Mouse (Mus musculus): ENCODE results near the gene Dgkb. TPM values are rescaled to one million over a fixed set of nuclear protein-coding genes. Genes with fewer than 3 reads are reported as not detected.
A peak's percentile ranks its signal among the peaks of the same experiment; 100 is the strongest.

The Dgkb gene
- polyA plus RNA-seq, 1 experiment from 2014 or later: 4.1 TPM

DNA sequence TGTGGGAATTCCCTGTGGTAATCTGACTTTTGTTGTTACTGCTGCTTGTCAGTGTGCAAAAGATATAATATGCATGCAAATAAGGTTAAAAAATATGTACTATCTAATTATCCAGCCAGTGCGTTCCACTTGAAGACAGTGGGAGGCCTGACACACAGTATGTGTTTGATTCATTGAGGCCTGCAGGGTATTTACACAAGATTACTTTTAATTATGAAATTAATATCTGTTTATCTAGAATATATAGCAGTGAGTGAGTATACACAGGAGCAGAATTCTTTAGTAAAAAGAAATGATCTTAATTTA is 618.6 kb downstream of the Dgkb start:
- 31% methylated on average over 1 of the region's 1 CpGs for WGBS

GRCm38 (mm10) chr12:38450323-38451087 is 633.0 kb downstream of the Dgkb start:
- no peaks in the 10 kb centered on the region for H3K36me3 ChIP-seq (ENCODE audit: control insufficient read depth, insufficient read depth, low read length)
- no peak overlapping the region for H3K4me2 ChIP-seq (ENCODE audit: low read length)
- ATAC-seq (peak; percentile 84), DNase-seq (ENCODE audit: low spot score) (peak; percentile 92)
- H3K9me3 ChIP-seq (replicated peaks; ENCODE audit: control insufficient read depth, low read length): no peaks in the 10 kb centered on the region
- H3K27ac ChIP-seq (ENCODE audit: low read depth, low read length): no peak overlapping the region; the same call in 1 of the 2 replicates
- no peak overlapping the region for H3K9ac ChIP-seq (ENCODE audit: low read length)
- no peak overlapping the region for H3K4me3 ChIP-seq (ENCODE audit: low read depth, low read length)
- peaks cover 3% of the 10 kb centered on the region; the same call in 1 of the 2 replicates for H3K4me1 ChIP-seq (ENCODE audit: control insufficient read depth, insufficient read depth, low read length)
- H3K27me3 ChIP-seq (replicated peaks; ENCODE audit: control insufficient read depth, insufficient read depth, low read length): no peaks in the 10 kb centered on the region
- 5% methylated on average over 7 of the region's 7 CpGs for WGBS

More for the DNA sequence above, 618.6 kb downstream of the Dgkb start:
- Histone ChIP-seq H3K4me3 (ENCODE audit: low read depth, low read length) (no peak overlapping the region), H3K36me3 (ENCODE audit: control insufficient read depth, insufficient read depth, low read length) (no peaks in the 10 kb centered on the region), H3K9me3 (replicated peaks; ENCODE audit: control insufficient read depth, low read length) (no peaks in the 10 kb centered on the region), H3K9ac (ENCODE audit: low read length) (no peak overlapping the region), H3K27me3 (replicated peaks; ENCODE audit: control insufficient read depth, insufficient read depth, low read length) (no peaks in the 10 kb centered on the region), H3K27ac (ENCODE audit: low read depth, low read length) (no peak overlapping the region), H3K4me1 (ENCODE audit: control insufficient read depth, insufficient read depth, low read length) (peaks cover 4% of the 10 kb centered on the region; the same call in 1 of the 2 replicates), H3K4me2 (ENCODE audit: low read length) (no peak overlapping the region)
- DNase-seq (ENCODE audit: low spot score) (no peak), ATAC-seq (peak; percentile 82)

DNA sequence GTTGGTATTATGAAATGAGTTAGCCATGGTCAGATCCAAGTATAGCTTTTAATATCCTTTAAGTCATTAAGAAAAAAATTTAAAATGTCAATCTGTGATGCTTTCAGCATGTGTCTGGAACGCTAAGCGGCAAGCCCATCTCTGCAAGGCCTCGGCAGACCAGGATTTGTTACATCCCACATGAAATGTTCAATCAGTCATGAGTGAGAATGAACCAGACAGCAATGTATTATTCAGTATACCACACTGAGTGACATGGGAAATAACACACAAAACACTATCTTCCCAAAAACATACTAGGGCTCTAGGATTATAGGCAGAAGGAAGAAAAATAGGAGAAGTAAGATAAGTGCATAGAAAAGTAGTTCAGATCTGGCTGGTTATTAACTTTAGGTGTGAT is 634.2 kb downstream of the Dgkb start:
- Histone ChIP-seq H3K27me3 (replicated peaks; ENCODE audit: control insufficient read depth, insufficient read depth, low read length) (no peaks in the 10 kb centered on the region), H3K9ac (ENCODE audit: low read length) (no peak overlapping the region), H3K27ac (ENCODE audit: low read depth, low read length) (no peak overlapping the region), H3K4me1 (ENCODE audit: control insufficient read depth, insufficient read depth, low read length) (peaks cover 3% of the 10 kb centered on the region; the same call in 1 of the 2 replicates), H3K36me3 (ENCODE audit: control insufficient read depth, insufficient read depth, low read length) (no peaks in the 10 kb centered on the region), H3K4me3 (ENCODE audit: low read depth, low read length) (no peak overlapping the region), H3K4me2 (ENCODE audit: low read length) (no peak overlapping the region), H3K9me3 (replicated peaks; ENCODE audit: control insufficient read depth, low read length) (no peaks in the 10 kb centered on the region)
- DNase-seq (ENCODE audit: low spot score) (no peak), ATAC-seq (no peak)
- 60% methylated on average over 3 of the region's 3 CpGs for WGBS

- Histone ChIP-seq H3K4me3 (ENCODE audit: low read depth, low read length) (no peak overlapping the region), H3K36me3 (ENCODE audit: control insufficient read depth, insufficient read depth, low read length) (no peaks in the 10 kb centered on the region), H3K27ac (ENCODE audit: low read depth, low read length) (no peak overlapping the region), H3K4me2 (ENCODE audit: low read length) (no peak overlapping the region), H3K9me3 (replicated peaks; ENCODE audit: control insufficient read depth, low read length) (no peaks in the 10 kb centered on the region), H3K27me3 (replicated peaks; ENCODE audit: control insufficient read depth, insufficient read depth, low read length) (no peaks in the 10 kb centered on the region), H3K9ac (ENCODE audit: low read length) (no peak overlapping the region), H3K4me1 (ENCODE audit: control insufficient read depth, insufficient read depth, low read length) (no peaks in the 10 kb centered on the region)
- ATAC-seq (no peak), DNase-seq (ENCODE audit: low spot score) (no peak)
These were observed 650.7 kb downstream of the Dgkb start for GRCm38 (mm10) chr12:38468191-38468590.

- ATAC-seq (no peak), DNase-seq (ENCODE audit: low spot score) (no peak)
These were observed 651.1 kb downstream of the Dgkb start for GRCm38 (mm10) chr12:38468605-38469004.

DNA sequence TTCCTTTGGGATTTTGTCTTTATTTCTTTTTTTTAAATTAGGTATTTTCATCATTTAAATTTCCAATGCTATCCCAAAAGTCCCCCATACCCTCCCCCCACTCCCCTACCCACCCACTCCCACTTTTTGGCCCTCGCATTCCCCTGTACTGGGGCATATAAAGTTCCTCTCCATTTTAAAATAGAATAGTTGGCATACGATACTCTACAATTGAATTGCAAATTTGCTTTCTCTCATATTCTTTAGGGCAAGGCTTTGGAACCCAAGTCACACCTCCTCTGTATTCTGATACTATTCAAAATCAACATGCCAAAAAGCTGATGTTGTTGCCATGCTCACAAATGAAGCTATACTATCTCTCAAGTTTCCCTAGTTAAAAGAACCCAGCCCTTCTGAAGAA is 679.7 kb downstream of the Dgkb start:
- Histone ChIP-seq H3K4me1 (ENCODE audit: control insufficient read depth, insufficient read depth, low read length) (0 out of 2 replicates have a peak, but pooled peaks cover 5% of the 10 kb centered on the region), H3K9ac (ENCODE audit: low read length) (no peak overlapping the region), H3K9me3 (replicated peaks; ENCODE audit: control insufficient read depth, low read length) (0 out of 2 replicates have a peak, but pooled peaks cover 3% of the 10 kb centered on the region), H3K4me3 (ENCODE audit: low read depth, low read length) (no peak overlapping the region), H3K4me2 (ENCODE audit: low read length) (no peak overlapping the region), H3K27ac (ENCODE audit: low read depth, low read length) (no peak overlapping the region), H3K27me3 (replicated peaks; ENCODE audit: control insufficient read depth, insufficient read depth, low read length) (no peaks in the 10 kb centered on the region), H3K36me3 (ENCODE audit: control insufficient read depth, insufficient read depth, low read length) (no peaks in the 10 kb centered on the region)
- DNase-seq (ENCODE audit: low spot score) (no peak), ATAC-seq (no peak)
- WGBS: 21% methylated on average over 2 of the region's 2 CpGs

More at GRCm38 (mm10) chr12:38468605-38469004, 651.1 kb downstream of the Dgkb start:
- H3K36me3 ChIP-seq (ENCODE audit: control insufficient read depth, insufficient read depth, low read length): no peaks in the 10 kb centered on the region
- H3K4me2 ChIP-seq (ENCODE audit: low read length): no peak overlapping the region
- no peaks in the 10 kb centered on the region for H3K9me3 ChIP-seq (replicated peaks; ENCODE audit: control insufficient read depth, low read length)
- H3K4me1 ChIP-seq (ENCODE audit: control insufficient read depth, insufficient read depth, low read length): no peaks in the 10 kb centered on the region
- H3K4me3 ChIP-seq (ENCODE audit: low read depth, low read length): no peak overlapping the region
- no peaks in the 10 kb centered on the region for H3K27me3 ChIP-seq (replicated peaks; ENCODE audit: control insufficient read depth, insufficient read depth, low read length)
- H3K9ac ChIP-seq (ENCODE audit: low read length): no peak overlapping the region
- H3K27ac ChIP-seq (ENCODE audit: low read depth, low read length): no peak overlapping the region

- no peak overlapping the region for H3K4me2 ChIP-seq (ENCODE audit: low read length)
- 2% methylated on average over 3 of the region's 3 CpGs for WGBS
- DNase-seq (ENCODE audit: low spot score) (peak; percentile 76), ATAC-seq (peak; percentile 84)
- H3K9ac ChIP-seq (ENCODE audit: low read length): no peak overlapping the region
- no peaks in the 10 kb centered on the region for H3K27me3 ChIP-seq (replicated peaks; ENCODE audit: control insufficient read depth, insufficient read depth, low read length)
- 0 out of 2 replicates have a peak, but pooled peaks cover 3% of the 10 kb centered on the region for H3K9me3 ChIP-seq (replicated peaks; ENCODE audit: control insufficient read depth, low read length)
- no peak overlapping the region for H3K4me3 ChIP-seq (ENCODE audit: low read depth, low read length)
- H3K4me1 ChIP-seq (ENCODE audit: control insufficient read depth, insufficient read depth, low read length): 0 out of 2 replicates have a peak, but pooled peaks cover 5% of the 10 kb centered on the region
- H3K36me3 ChIP-seq (ENCODE audit: control insufficient read depth, insufficient read depth, low read length): no peaks in the 10 kb centered on the region
- no peak overlapping the region for H3K27ac ChIP-seq (ENCODE audit: low read depth, low read length)
These were observed 683.4 kb downstream of the Dgkb start for GRCm38 (mm10) chr12:38500931-38501330.

- Histone ChIP-seq H3K4me1 (ENCODE audit: control insufficient read depth, insufficient read depth, low read length) (no peaks in the 10 kb centered on the region), H3K27ac (ENCODE audit: low read depth, low read length) (no peak overlapping the region), H3K4me3 (ENCODE audit: low read depth, low read length) (no peak overlapping the region), H3K4me2 (ENCODE audit: low read length) (no peak overlapping the region), H3K36me3 (ENCODE audit: control insufficient read depth, insufficient read depth, low read length) (no peaks in the 10 kb centered on the region), H3K9me3 (replicated peaks; ENCODE audit: control insufficient read depth, low read length) (no peaks in the 10 kb centered on the region), H3K9ac (ENCODE audit: low read length) (no peak overlapping the region), H3K27me3 (replicated peaks; ENCODE audit: control insufficient read depth, insufficient read depth, low read length) (no peaks in the 10 kb centered on the region)
- ATAC-seq: no peak
- DNase-seq (ENCODE audit: low spot score): peak; percentile 43
- 20% methylated on average over 1 of the region's 1 CpGs for WGBS
These were observed 690.7 kb downstream of the Dgkb start for GRCm38 (mm10) chr12:38508195-38508594.

DNA sequence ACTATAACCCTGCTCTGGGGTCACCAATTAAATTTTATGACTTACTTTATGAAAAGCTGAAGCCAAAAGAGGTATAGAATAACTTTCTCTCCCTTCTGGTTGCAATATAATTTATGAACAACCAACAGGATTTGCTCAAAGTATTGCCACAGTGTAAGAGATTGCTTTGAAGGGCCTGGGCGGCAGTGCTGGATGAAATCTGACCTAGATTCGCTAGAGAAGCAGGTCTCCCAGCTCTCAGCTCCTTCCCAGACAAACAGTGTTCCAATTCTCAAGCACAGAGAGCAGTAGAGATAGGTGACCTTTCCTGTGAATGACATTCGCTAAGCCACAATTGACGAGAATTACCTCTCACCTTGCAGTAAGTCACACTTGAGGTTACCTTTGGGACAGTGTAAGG is 727.9 kb downstream of the Dgkb start:
- no peak overlapping the region for H3K4me3 ChIP-seq (ENCODE audit: low read depth, low read length)
- no peak for DNase-seq (ENCODE audit: low spot score)
- H3K36me3 ChIP-seq (ENCODE audit: control insufficient read depth, insufficient read depth, low read length): no peaks in the 10 kb centered on the region
- no peak overlapping the region for H3K9ac ChIP-seq (ENCODE audit: low read length)
- WGBS: 77% methylated on average over 4 of the region's 4 CpGs
- H3K4me1 ChIP-seq (ENCODE audit: control insufficient read depth, insufficient read depth, low read length): no peaks in the 10 kb centered on the region
- H3K4me2 ChIP-seq (ENCODE audit: low read length): no peak overlapping the region
- H3K9me3 ChIP-seq (replicated peaks; ENCODE audit: control insufficient read depth, low read length): no peaks in the 10 kb centered on the region
- no peaks in the 10 kb centered on the region for H3K27me3 ChIP-seq (replicated peaks; ENCODE audit: control insufficient read depth, insufficient read depth, low read length)
- no peak for ATAC-seq
- no peak overlapping the region for H3K27ac ChIP-seq (ENCODE audit: low read depth, low read length)
